Mouse (Mus musculus): Measurements from ENCODE around the gene Ubl3.

DNA sequence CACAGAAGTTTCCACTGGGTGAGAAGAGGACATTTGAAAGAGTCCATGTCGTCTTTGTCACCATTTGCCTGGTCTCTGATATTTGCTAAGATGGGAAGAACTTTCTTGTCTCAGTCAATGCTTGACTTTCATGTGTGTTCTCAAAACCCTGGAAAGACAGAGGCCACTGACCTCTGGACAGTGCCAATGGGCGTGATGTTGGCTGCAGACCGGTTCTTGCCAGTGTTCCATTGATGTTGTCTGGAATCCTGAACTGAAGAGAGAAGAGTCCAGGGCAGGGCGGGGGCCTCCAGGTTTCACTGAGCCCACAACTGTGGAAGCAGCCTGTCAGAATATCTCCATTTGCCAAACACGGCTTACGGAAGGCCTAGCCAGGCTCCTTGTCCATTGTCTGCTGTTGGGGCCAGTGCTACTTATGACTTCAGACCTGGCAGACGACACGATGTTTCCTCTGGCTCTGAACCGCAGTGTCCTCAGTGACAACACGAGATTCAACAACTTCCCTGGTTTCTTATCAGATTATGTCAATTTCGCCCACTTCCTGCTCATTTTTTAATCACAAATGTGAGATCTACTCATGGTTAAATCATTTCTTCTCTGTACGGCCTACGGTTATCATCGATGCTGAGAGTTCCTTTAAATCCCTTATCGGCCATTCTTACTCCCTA is 43.6 kb upstream of the Ubl3 start:
- TF ChIP-seq POLR2AphosphoS5 (IDR thresholded peaks at IDR 0.05; ENCODE audit: insufficient replicate concordance, low read depth, low read length) (no peak), CTCF (IDR thresholded peaks at IDR 0.05; ENCODE audit: low read depth, low read length) (no peak), TAL1 (conservative IDR thresholded peaks at IDR 0.05; ENCODE audit: low read depth, low read length) (no peak), GATA1 (IDR thresholded peaks at IDR 0.05; ENCODE audit: borderline replicate concordance, low read length) (no peak), GATA2 (IDR thresholded peaks at IDR 0.05; ENCODE audit: borderline replicate concordance, low read depth, low read length) (no peak)
